Mouse (Mus musculus): ENCODE data around the gene Rbm20. TPM values are rescaled to one million over a fixed set of nuclear protein-coding genes. Genes with fewer than 3 reads are reported as not detected.

Gene Rbm20
- total RNA-seq, 1 experiment, result 2.5 TPM

- H3K4me3 ChIP-seq (ENCODE audit: insufficient read depth in 1 of 2, low read depth in 1 of 2, low read length in 2 of 2, poor library complexity in 1 of 2, severe bottlenecking in 1 of 2), result no peak overlapping the region
- no peaks in the 10 kb centered on the region for H3K36me3 ChIP-seq (ENCODE audit: control insufficient read depth, insufficient read depth, low read length, poor library complexity, severe bottlenecking)
- no peak overlapping the region for H3K9ac ChIP-seq (ENCODE audit: insufficient read depth, low read depth, low read length, poor library complexity, severe bottlenecking)
- in situ Hi-C loops (cut with MboI; ENCODE audit: low sequenced_read_pairs in 2 of 2, unreplicated experiment in 2 of 2), result no loop called here
- no peaks in the 10 kb centered on the region for H3K4me1 ChIP-seq (ENCODE audit: control insufficient read depth in 2 of 2, insufficient read depth in 2 of 2, low read length in 2 of 2, poor library complexity in 1 of 2)
- no peak for DNase-seq (ENCODE audit: low read depth, low spot score)
- TF ChIP-seq CHD2 (IDR thresholded peaks at IDR 0.05; ENCODE audit: low read depth, low read length) (no peak), HCFC1 (IDR thresholded peaks at IDR 0.05; ENCODE audit: borderline replicate concordance, insufficient read depth, low read length) (no peak), MAFK (IDR thresholded peaks at IDR 0.05; ENCODE audit: insufficient read depth, low read depth, low read length) (no peak), ZC3H11A (IDR thresholded peaks at IDR 0.05; ENCODE audit: borderline replicate concordance, low read depth, low read length) (no peak), ZNF384 (IDR thresholded peaks at IDR 0.05; ENCODE audit: low read depth, low read length) (no peak)
- no peak overlapping the region for H3K27ac ChIP-seq (ENCODE audit: insufficient read depth, low read depth, low read length, poor library complexity, severe bottlenecking)
- H3K9me3 ChIP-seq (ENCODE audit: control insufficient read depth, insufficient read depth, low read depth, low read length), result no peaks in the 10 kb centered on the region
Observed at GRCm38 (mm10) chr19:53852699-53853451, 175.8 kb downstream of the Rbm20 start.

GRCm38 (mm10) chr19:53854978-53855377 lies 177.9 kb downstream of the Rbm20 start:
- Histone ChIP-seq H3K9me3 (ENCODE audit: control insufficient read depth, insufficient read depth, low read depth, low read length) (no peaks in the 10 kb centered on the region), H3K4me3 (ENCODE audit: insufficient read depth in 1 of 2, low read depth in 1 of 2, low read length in 2 of 2, poor library complexity in 1 of 2, severe bottlenecking in 1 of 2) (no peak overlapping the region), H3K9ac (ENCODE audit: insufficient read depth, low read depth, low read length, poor library complexity, severe bottlenecking) (no peak overlapping the region), H3K4me1 (ENCODE audit: control insufficient read depth in 2 of 2, insufficient read depth in 2 of 2, low read length in 2 of 2, poor library complexity in 1 of 2) (peaks cover 0 to 10% of the 10 kb centered on the region in 2 experiments; a peak in 1 of 4 replicates), H3K36me3 (ENCODE audit: control insufficient read depth, insufficient read depth, low read length, poor library complexity, severe bottlenecking) (no peaks in the 10 kb centered on the region), H3K27ac (ENCODE audit: insufficient read depth, low read depth, low read length, poor library complexity, severe bottlenecking) (no peak overlapping the region)
- in situ Hi-C loops (cut with MboI; ENCODE audit: low sequenced_read_pairs in 2 of 2, unreplicated experiment in 2 of 2), result no loop called here
- DNase-seq (ENCODE audit: low read depth, low spot score), result no peak
- TF ChIP-seq ZNF384 (IDR thresholded peaks at IDR 0.05; ENCODE audit: low read depth, low read length) (no peak), HCFC1 (IDR thresholded peaks at IDR 0.05; ENCODE audit: borderline replicate concordance, insufficient read depth, low read length) (no peak), MAFK (IDR thresholded peaks at IDR 0.05; ENCODE audit: insufficient read depth, low read depth, low read length) (no peak), CHD2 (IDR thresholded peaks at IDR 0.05; ENCODE audit: low read depth, low read length) (no peak)

GRCm38 (mm10) chr19:53855781-53856180 lies 178.7 kb downstream of the Rbm20 start:
- H3K4me3 ChIP-seq (ENCODE audit: insufficient read depth in 1 of 2, low read depth in 1 of 2, low read length in 2 of 2, poor library complexity in 1 of 2, severe bottlenecking in 1 of 2), result no peak overlapping the region
- H3K4me1 ChIP-seq (ENCODE audit: control insufficient read depth in 2 of 2, insufficient read depth in 2 of 2, low read length in 2 of 2, poor library complexity in 1 of 2), result peaks cover 0 to 10% of the 10 kb centered on the region in 2 experiments; a peak in 1 of 4 replicates
- H3K36me3 ChIP-seq (ENCODE audit: control insufficient read depth, insufficient read depth, low read length, poor library complexity, severe bottlenecking), result no peaks in the 10 kb centered on the region
- in situ Hi-C loops (cut with MboI; ENCODE audit: low sequenced_read_pairs in 2 of 2, unreplicated experiment in 2 of 2), result no loop called here
- no peak for DNase-seq (ENCODE audit: low read depth, low spot score)
- no peaks in the 10 kb centered on the region for H3K9me3 ChIP-seq (ENCODE audit: control insufficient read depth, insufficient read depth, low read depth, low read length)
- H3K9ac ChIP-seq (ENCODE audit: insufficient read depth, low read depth, low read length, poor library complexity, severe bottlenecking), result no peak overlapping the region
- no peak for TF ChIP-seq ZNF384 (IDR thresholded peaks at IDR 0.05; ENCODE audit: low read depth, low read length)
- no peak for TF ChIP-seq CHD2 (IDR thresholded peaks at IDR 0.05; ENCODE audit: low read depth, low read length)
- no peak for TF ChIP-seq MAFK (IDR thresholded peaks at IDR 0.05; ENCODE audit: insufficient read depth, low read depth, low read length)
- TF ChIP-seq ZC3H11A (IDR thresholded peaks at IDR 0.05; ENCODE audit: borderline replicate concordance, low read depth, low read length), result no peak
- TF ChIP-seq HCFC1 (IDR thresholded peaks at IDR 0.05; ENCODE audit: borderline replicate concordance, insufficient read depth, low read length), result no peak
- no peak overlapping the region for H3K27ac ChIP-seq (ENCODE audit: insufficient read depth, low read depth, low read length, poor library complexity, severe bottlenecking)

- H3K36me3 ChIP-seq (ENCODE audit: control insufficient read depth, insufficient read depth, low read length, poor library complexity, severe bottlenecking), result no peaks in the 10 kb centered on the region
- TF ChIP-seq CHD2 (IDR thresholded peaks at IDR 0.05; ENCODE audit: low read depth, low read length) (no peak), MAFK (IDR thresholded peaks at IDR 0.05; ENCODE audit: insufficient read depth, low read depth, low read length) (no peak), HCFC1 (IDR thresholded peaks at IDR 0.05; ENCODE audit: borderline replicate concordance, insufficient read depth, low read length) (no peak), ZNF384 (IDR thresholded peaks at IDR 0.05; ENCODE audit: low read depth, low read length) (no peak), ZC3H11A (IDR thresholded peaks at IDR 0.05; ENCODE audit: borderline replicate concordance, low read depth, low read length) (no peak)
- H3K9me3 ChIP-seq (ENCODE audit: control insufficient read depth, insufficient read depth, low read depth, low read length), result no peaks in the 10 kb centered on the region
- no peak for DNase-seq (ENCODE audit: low read depth, low spot score)
- no peak overlapping the region for H3K9ac ChIP-seq (ENCODE audit: insufficient read depth, low read depth, low read length, poor library complexity, severe bottlenecking)
- H3K27ac ChIP-seq (ENCODE audit: insufficient read depth, low read depth, low read length, poor library complexity, severe bottlenecking), result no peak overlapping the region
- no peak overlapping the region for H3K4me3 ChIP-seq (ENCODE audit: insufficient read depth in 1 of 2, low read depth in 1 of 2, low read length in 2 of 2, poor library complexity in 1 of 2, severe bottlenecking in 1 of 2)
- H3K4me1 ChIP-seq (ENCODE audit: control insufficient read depth in 2 of 2, insufficient read depth in 2 of 2, low read length in 2 of 2, poor library complexity in 1 of 2), result peaks cover 0 to 10% of the 10 kb centered on the region in 2 experiments; a peak in 1 of 4 replicates
- in situ Hi-C loops (cut with MboI; ENCODE audit: low sequenced_read_pairs in 2 of 2, unreplicated experiment in 2 of 2), result no loop called here
Observed at GRCm38 (mm10) chr19:53856794-53857193, 179.7 kb downstream of the Rbm20 start.
